Mouse (Mus musculus) limb, embryonic 13.5 days (tissue): ENCODE measurements around the gene Mab21l2. TPM values are rescaled to one million over a fixed set of nuclear protein-coding genes. Genes with fewer than 3 reads are reported as not detected.

Experiments used
- ATAC-seq: fragments of 200-750 bp; cut with Nextera tagmentation; 2 replicates; pipeline ENCODE4 v1.8.0; 2017; ENCODE audit warnings: low read depth, moderate number of reproducible peaks, moderate TSS enrichment; ENCODE audit not compliant: low FRiP score
- H3K27ac ChIP-seq: fragments of 300-500 bp; sonication (generic); 2 replicates; pipeline ENCODE4 v1.5.1; 2015; ENCODE audit warnings: inconsistent platforms, mild to moderate bottlenecking, moderate library complexity
- H3K27me3 ChIP-seq: fragments of 300-500 bp; sonication (generic); 2 replicates; pipeline ENCODE4 v1.6.1; 2015; ENCODE audit warnings: mild to moderate bottlenecking, inconsistent platforms
- H3K36me3 ChIP-seq: fragments of 300-500 bp; sonication (generic); 2 replicates; pipeline ENCODE4 v1.6.1; 2015; ENCODE audit warnings: inconsistent platforms, mild to moderate bottlenecking, moderate library complexity
- H3K4me1 ChIP-seq: fragments of 300-500 bp; sonication (generic); 2 replicates; pipeline ENCODE4 v1.6.1; 2015; ENCODE audit warnings: inconsistent platforms
- H3K4me2 ChIP-seq: fragments of 300-500 bp; sonication (generic); replicated peaks from 2 replicates; pipeline ENCODE4 v1.6.1; 2015; ENCODE audit warnings: inconsistent platforms, mild to moderate bottlenecking, moderate library complexity
- H3K4me3 ChIP-seq: fragments of 300-500 bp; sonication (generic); 2 replicates; pipeline ENCODE4 v1.5.1; 2015; ENCODE audit warnings: moderate library complexity, mild to moderate bottlenecking, inconsistent platforms
- H3K9ac ChIP-seq: fragments of 300-500 bp; sonication (generic); 2 replicates; pipeline ENCODE4 v1.6.1; 2015; ENCODE audit warnings: mild to moderate bottlenecking, inconsistent platforms
- H3K9me3 ChIP-seq: fragments of 300-500 bp; sonication (generic); 2 replicates; pipeline ENCODE4 v1.6.1; 2016; ENCODE audit warnings: inconsistent platforms
- WGBS: fragments of 180-500 bp; shearing (Covaris S2); methylation state at CpG from one replicate; pipeline ENCODE4 v1.1.7; 2015; 5-methylcytosine and 5-hydroxymethylcytosine counted together
- polyA plus RNA-seq: library from polyadenylated mRNA; unstranded; fragments of >200 nt; fragmentation: Nextera tagmentation; extraction: Ambion mirVana; gene quantifications from 2 replicates; pipeline ENCODE4 v1.2.1, GENCODE M21; 2015

The Mab21l2 gene
- polyA plus RNA-seq, 1 experiment from 2014 or later, result 92.9 TPM

- Histone ChIP-seq H3K4me1 (peaks cover 26% of the 10 kb centered on the region), H3K36me3 (no peaks in the 10 kb centered on the region), H3K27ac (no peak overlapping the region), H3K4me3 (no peak overlapping the region), H3K9me3 (no peaks in the 10 kb centered on the region), H3K27me3 (no peaks in the 10 kb centered on the region), H3K9ac (no peak overlapping the region), H3K4me2 (no peak overlapping the region)
- ATAC-seq, result no peak
- 29% methylated on average over 1 of the region's 1 CpGs for WGBS
Measured at GRCm38 (mm10) chr3:86536751-86537150, 11.7 kb downstream of the Mab21l2 start.

GRCm38 (mm10) chr3:86531531-86532269 lies 16.7 kb downstream of the Mab21l2 start:
- H3K27ac ChIP-seq, result peak overlapping the region; percentile 76; the same call in 1 of the 2 replicates
- peak overlapping the region; percentile 19; the same call in 1 of the 2 replicates for H3K9ac ChIP-seq
- no peaks in the 10 kb centered on the region for H3K9me3 ChIP-seq
- peak overlapping the region; percentile 60 for H3K4me2 ChIP-seq
- H3K4me3 ChIP-seq, result peak overlapping the region; percentile 31
- no peaks in the 10 kb centered on the region for H3K27me3 ChIP-seq
- peak; percentile 86; the same call in 1 of the 2 replicates for ATAC-seq
- WGBS, result 15% methylated on average over 16 of the region's 16 CpGs
- peaks cover 11% of the 10 kb centered on the region for H3K4me1 ChIP-seq
- no peaks in the 10 kb centered on the region for H3K36me3 ChIP-seq

GRCm38 (mm10) chr3:86522880-86523505 lies 25.4 kb downstream of the Mab21l2 start:
- Histone ChIP-seq H3K9me3 (no peaks in the 10 kb centered on the region), H3K4me3 (no peak overlapping the region), H3K27ac (no peak overlapping the region), H3K36me3 (no peaks in the 10 kb centered on the region), H3K27me3 (no peaks in the 10 kb centered on the region), H3K4me1 (no peaks in the 10 kb centered on the region), H3K4me2 (no peak overlapping the region), H3K9ac (no peak overlapping the region)
- no peak for ATAC-seq
- 85% methylated on average over 3 of the region's 3 CpGs for WGBS

- no peaks in the 10 kb centered on the region for H3K9me3 ChIP-seq
- 83% methylated on average over 2 of the region's 2 CpGs for WGBS
- no peaks in the 10 kb centered on the region for H3K27me3 ChIP-seq
- ATAC-seq, result no peak
- no peak overlapping the region for H3K9ac ChIP-seq
- no peak overlapping the region for H3K27ac ChIP-seq
- no peak overlapping the region for H3K4me3 ChIP-seq
- no peak overlapping the region for H3K4me2 ChIP-seq
- H3K36me3 ChIP-seq, result no peaks in the 10 kb centered on the region
- H3K4me1 ChIP-seq, result no peaks in the 10 kb centered on the region
Measured at GRCm38 (mm10) chr3:86518506-86519109, 29.8 kb downstream of the Mab21l2 start.

- no peak overlapping the region for H3K4me3 ChIP-seq
- no peak overlapping the region for H3K9ac ChIP-seq
- no peak overlapping the region for H3K27ac ChIP-seq
- no peak overlapping the region for H3K4me2 ChIP-seq
- H3K4me1 ChIP-seq, result no peaks in the 10 kb centered on the region
- H3K27me3 ChIP-seq, result no peaks in the 10 kb centered on the region
- H3K9me3 ChIP-seq, result no peaks in the 10 kb centered on the region
- H3K36me3 ChIP-seq, result no peaks in the 10 kb centered on the region
- ATAC-seq, result no peak
Measured at GRCm38 (mm10) chr3:86500586-86500985, 47.8 kb downstream of the Mab21l2 start.
